Mouse (Mus musculus) embryonic facial prominence, embryonic 15.5 days (tissue): ENCODE data around the gene Vmn1r2. TPM values are rescaled to one million over a fixed set of nuclear protein-coding genes. Genes with fewer than 3 reads are reported as not detected.
"Not testable (repeated sequence)": the region's sequence is repeated elsewhere in the genome, so short reads cannot be mapped to it uniquely, and the experiment has no call there.

ENCODE experiments used
- ATAC-seq: fragments of 200-750 bp; cut with Nextera tagmentation; 2 replicates; pipeline ENCODE4 v1.8.0; 2017; ENCODE audit warnings: low read depth, moderate TSS enrichment; ENCODE audit not compliant: insufficient number of reproducible peaks, low FRiP score, low TSS enrichment
- H3K27ac ChIP-seq: fragments of 300-500 bp; sonication (generic); replicated peaks from 2 replicates; pipeline ENCODE4 v1.5.1; 2015; ENCODE audit warnings: mild to moderate bottlenecking, inconsistent platforms
- H3K27me3 ChIP-seq: fragments of 300-500 bp; sonication (generic); 2 replicates; pipeline ENCODE4 v1.6.1; 2015; ENCODE audit warnings: inconsistent platforms
- H3K36me3 ChIP-seq: fragments of 300-500 bp; sonication (generic); 2 replicates; pipeline ENCODE4 v1.6.1; 2015; ENCODE audit warnings: mild to moderate bottlenecking, inconsistent platforms
- H3K4me1 ChIP-seq: fragments of 300-500 bp; sonication (generic); 2 replicates; pipeline ENCODE4 v1.6.1; 2015; ENCODE audit warnings: inconsistent platforms
- H3K4me2 ChIP-seq: fragments of 300-500 bp; sonication (generic); replicated peaks from 2 replicates; pipeline ENCODE4 v1.6.1; 2015; ENCODE audit warnings: mild to moderate bottlenecking, inconsistent platforms
- H3K4me3 ChIP-seq: fragments of 300-500 bp; sonication (generic); replicated peaks from 2 replicates; pipeline ENCODE4 v1.5.1; 2015; ENCODE audit warnings: mild to moderate bottlenecking, inconsistent platforms
- H3K9ac ChIP-seq: fragments of 300-500 bp; sonication (generic); 2 replicates; pipeline ENCODE4 v1.6.1; 2015; ENCODE audit warnings: inconsistent platforms
- H3K9me3 ChIP-seq: fragments of 300-500 bp; sonication (generic); replicated peaks from 2 replicates; pipeline ENCODE4 v1.6.1; 2016; ENCODE audit warnings: inconsistent platforms
- WGBS: fragments of 180-500 bp; shearing (Covaris S2); methylation state at CpG from one replicate; pipeline ENCODE4 v1.1.7; 2015; 5-methylcytosine and 5-hydroxymethylcytosine counted together
- polyA plus RNA-seq: library from polyadenylated mRNA; unstranded; fragments of >200 nt; fragmentation: Nextera tagmentation; extraction: Ambion mirVana; gene quantifications from 2 replicates; pipeline ENCODE4 v1.2.1, GENCODE M21; 2015

Vmn1r2 gene
- polyA plus RNA-seq, 1 experiment from 2014 or later: not detected

DNA sequence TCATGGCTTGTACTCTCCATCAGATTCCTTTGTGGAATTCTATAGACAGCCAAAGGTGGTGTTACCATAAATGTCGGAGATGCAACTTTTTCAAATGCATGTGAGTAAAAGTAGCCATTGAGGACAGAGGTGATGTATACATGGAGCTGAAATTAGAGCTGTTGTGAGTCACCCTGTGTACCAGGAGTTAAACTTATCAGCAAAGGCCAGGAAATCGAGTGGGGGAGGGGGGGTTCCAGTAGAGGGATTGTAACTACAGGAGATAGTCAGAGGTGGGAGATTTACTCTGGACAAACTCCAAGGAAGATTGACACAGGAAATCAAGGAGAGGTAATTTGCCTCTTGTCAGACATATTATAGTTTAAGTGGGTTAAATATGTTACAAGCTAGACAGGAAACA, 49.3 kb downstream of the Vmn1r2 start:
- not testable (repeated sequence) for H3K36me3 ChIP-seq, H3K4me2 ChIP-seq, H3K9ac ChIP-seq, H3K9me3 ChIP-seq, H3K4me3 ChIP-seq, H3K27ac ChIP-seq, H3K4me1 ChIP-seq, H3K27me3 ChIP-seq, ATAC-seq
- WGBS: 64% methylated on average over 2 of the region's 2 CpGs

Other genes with a start within 250 kb of the Vmn1r2 start
- not detected in 2 replicates for gene Vmn1r3, start 18.0 kb downstream of the Vmn1r2 start, polyA plus RNA-seq